Mouse (Mus musculus): ENCODE results near the gene Wwc2. TPM values are rescaled to one million over a fixed set of nuclear protein-coding genes. Genes with fewer than 3 reads are reported as not detected.
"Not testable (repeated sequence)": the region's sequence is repeated elsewhere in the genome, so short reads cannot be mapped to it uniquely, and the experiment has no call there.

Gene Wwc2
- total RNA-seq, 2 experiments from 2014 or later, result 7.2 to 7.5 TPM

- no peak for DNase-seq
These were observed 142.8 kb downstream of the Wwc2 start for GRCm38 (mm10) chr8:47847931-47848330.

GRCm38 (mm10) chr8:47847161-47847560 is 143.6 kb downstream of the Wwc2 start:
- no peak for DNase-seq

GRCm38 (mm10) chr8:47845956-47846355 is 144.8 kb downstream of the Wwc2 start:
- DNase-seq, result no peak

GRCm38 (mm10) chr8:47843651-47844050 is 147.1 kb downstream of the Wwc2 start:
- DNase-seq, result no peak

GRCm38 (mm10) chr8:47843063-47843462 is 147.7 kb downstream of the Wwc2 start:
- DNase-seq, result no peak

- DNase-seq, result no peak
These were observed 156.8 kb downstream of the Wwc2 start for GRCm38 (mm10) chr8:47833944-47834343.

GRCm38 (mm10) chr8:47832616-47833015 is 158.1 kb downstream of the Wwc2 start:
- DNase-seq, result no peak

- DNase-seq, result no peak
These were observed 163.8 kb downstream of the Wwc2 start for GRCm38 (mm10) chr8:47826911-47827310.

- DNase-seq, result no peak
These were observed 165.1 kb downstream of the Wwc2 start for GRCm38 (mm10) chr8:47825596-47825995.

- DNase-seq, result no peak
These were observed 166.5 kb downstream of the Wwc2 start, which contains the start of gene Cldn22 for GRCm38 (mm10) chr8:47824182-47824581. TSS of gene Cldn22 (plus strand) at chr8:47824482.

GRCm38 (mm10) chr8:47823777-47824176 is 166.9 kb downstream of the Wwc2 start:
- DNase-seq, result no peak

GRCm38 (mm10) chr8:47822541-47822940 is 168.2 kb downstream of the Wwc2 start:
- not testable (repeated sequence) for DNase-seq

GRCm38 (mm10) chr8:47821843-47822242 is 168.9 kb downstream of the Wwc2 start, which contains the start of gene Cldn24:
TSS of gene Cldn24 (plus strand) at chr8:47822143.
- no peak for DNase-seq

- no peak for DNase-seq
These were observed 169.6 kb downstream of the Wwc2 start for GRCm38 (mm10) chr8:47820914-47821772.

GRCm38 (mm10) chr8:47819034-47819433 is 171.7 kb downstream of the Wwc2 start:
- no peak for DNase-seq

GRCm38 (mm10) chr8:47811221-47811620 is 179.5 kb downstream of the Wwc2 start:
- DNase-seq, result no peak

GRCm38 (mm10) chr8:47810666-47811015 is 180.1 kb downstream of the Wwc2 start:
- no peak for DNase-seq

GRCm38 (mm10) chr8:47809970-47810665 is 180.6 kb downstream of the Wwc2 start:
- no peak for DNase-seq

GRCm38 (mm10) chr8:47804262-47804661 is 186.5 kb downstream of the Wwc2 start:
- DNase-seq, result no peak

GRCm38 (mm10) chr8:47802349-47802748 is 188.4 kb downstream of the Wwc2 start:
- no peak for DNase-seq

- no peak for DNase-seq
These were observed 191.3 kb downstream of the Wwc2 start for GRCm38 (mm10) chr8:47799438-47799837.

- no peak for DNase-seq
These were observed 198.7 kb downstream of the Wwc2 start for GRCm38 (mm10) chr8:47791986-47792385.

GRCm38 (mm10) chr8:47787705-47788104 is 203.0 kb downstream of the Wwc2 start:
- DNase-seq, result no peak
